Mouse (Mus musculus): ENCODE measurements at regions not wholly inside any gene's neighbourhood (a gene's known extent, or its start where the extent isn't known, plus 50 kb on each side); places are given as distances from the start of the nearest gene placed in this dataset.

GRCm38 (mm10) chr14:90172729-90173128, 1701.5 kb upstream of the Pcdh20 start:
- TF ChIP-seq CTCF (IDR thresholded peaks at IDR 0.05 in 2 of 3, conservative IDR thresholded peaks at IDR 0.05 in 1 of 3; ENCODE audit: control insufficient read depth in 1 of 3, insufficient read depth in 1 of 3, low read depth in 2 of 3, low read length in 3 of 3, poor library complexity in 1 of 3, severe bottlenecking in 1 of 3), result no peak
- no peak for TF ChIP-seq CHD2 (IDR thresholded peaks at IDR 0.05; ENCODE audit: low read length)
- no peak for TF ChIP-seq EP300 (IDR thresholded peaks at IDR 0.05; ENCODE audit: low read depth in 1 of 2, low read length in 2 of 2)
- TF ChIP-seq HCFC1 (IDR thresholded peaks at IDR 0.05; ENCODE audit: low read depth, low read length), result no peak
- no peak for TF ChIP-seq RCOR1 (IDR thresholded peaks at IDR 0.05; ENCODE audit: low read depth, low read length)
- no peak for TF ChIP-seq POLR2A (IDR thresholded peaks at IDR 0.05; ENCODE audit: control insufficient read depth in 1 of 2, insufficient read depth in 1 of 2, low read depth in 1 of 2, low read length in 2 of 2, poor library complexity in 1 of 2)
- no peak for TF ChIP-seq SMC3 (IDR thresholded peaks at IDR 0.05; ENCODE audit: low read depth, low read length)
- no peak for TF ChIP-seq ZMIZ1 (IDR thresholded peaks at IDR 0.05; ENCODE audit: low read depth, low read length)
- no peak for TF ChIP-seq JUND (IDR thresholded peaks at IDR 0.05; ENCODE audit: low read depth, low read length)
- no peak for TF ChIP-seq GATA1 (IDR thresholded peaks at IDR 0.05; ENCODE audit: low read depth, low read length)
- TF ChIP-seq POLR2AphosphoS5 (IDR thresholded peaks at IDR 0.05; ENCODE audit: borderline replicate concordance, low read depth, low read length), result no peak
- no peak for TF ChIP-seq GABPA (IDR thresholded peaks at IDR 0.05; ENCODE audit: low read depth, low read length)
